Mouse (Mus musculus): ENCODE data around the gene Spdye4b. TPM values are rescaled to one million over a fixed set of nuclear protein-coding genes. Genes with fewer than 3 reads are reported as not detected.

The Spdye4b gene
- total and polyA plus RNA-seq, 3 experiments: not detected

DNA sequence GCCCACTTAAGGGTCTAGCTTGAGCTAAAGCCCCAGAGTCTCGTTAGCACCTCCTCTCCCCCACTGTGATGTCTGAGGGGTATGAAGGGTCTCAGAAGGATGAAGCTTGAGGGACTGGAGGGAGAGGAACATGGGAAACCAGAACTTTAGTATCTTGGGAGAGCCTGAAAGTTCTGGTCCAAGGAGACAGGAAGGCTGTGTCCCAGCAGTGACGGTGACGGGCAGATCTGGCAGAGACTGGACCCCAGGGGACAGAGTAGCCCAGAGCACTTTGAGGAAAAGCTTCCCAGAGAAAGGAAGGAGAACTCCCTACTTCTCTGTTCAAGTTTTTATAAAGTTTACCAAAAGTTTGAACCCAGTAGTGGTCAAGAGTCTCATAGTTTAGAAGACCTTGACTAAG is 33.3 kb upstream of the Spdye4b start, which contains the start of gene Olfr718-ps1:
Olfr718-ps1 (minus strand) TSS at position 101 of the 400 bp plus-strand sequence.
- Histone ChIP-seq H3K27me3 (ENCODE audit: control insufficient read depth, insufficient read depth, low read length) (no peaks in the 10 kb centered on the region), H3K9ac (ENCODE audit: low read depth, low read length) (no peak within 1 kb of the TSS), H3K27ac (no peak within 1 kb of the TSS), H3K4me1 (ENCODE audit: control insufficient read depth, insufficient read depth, low read length) (no peaks in the 10 kb centered on the region), H3K4me3 (no peak within 1 kb of the TSS), H3K36me3 (ENCODE audit: control insufficient read depth, insufficient read depth, low read length) (no peaks in the 10 kb centered on the region), H3K79me2 (replicated peaks; ENCODE audit: control insufficient read depth, insufficient read depth, low read length) (no peaks in the 10 kb centered on the region)
- 47% methylated on average over 3 of the region's 3 CpGs for WGBS
- TF ChIP-seq POLR2A (IDR thresholded peaks at IDR 0.05; ENCODE audit: insufficient read depth, low read depth, low read length): no peak
- TF ChIP-seq CTCF (IDR thresholded peaks at IDR 0.05): no peak
- no peak for TF ChIP-seq EP300 (IDR thresholded peaks at IDR 0.05; ENCODE audit: insufficient read depth, low read depth, low read length)
- intact Hi-C loops (cut with DNase I): no loop called here
- DNase-seq: no peak

DNA sequence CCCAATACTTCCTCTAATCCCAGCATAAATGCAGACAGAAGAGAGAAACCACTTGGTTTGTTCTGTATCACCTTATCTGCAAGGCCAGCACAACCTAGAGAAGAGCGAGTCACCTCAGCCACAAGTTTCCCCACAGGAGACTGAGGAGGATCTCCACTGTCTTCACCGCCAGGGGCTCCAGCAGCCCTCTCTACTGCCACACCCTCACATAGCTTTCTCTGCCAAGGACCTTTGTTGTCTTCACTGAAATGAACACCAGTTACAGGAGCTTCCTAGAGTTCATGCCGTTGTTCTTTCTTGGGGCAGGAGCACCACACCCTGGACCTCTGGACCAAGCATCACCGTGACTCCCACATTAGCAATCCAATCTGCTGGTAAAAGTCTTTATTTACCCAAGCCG is 32.2 kb upstream of the Spdye4b start:
- no peaks in the 10 kb centered on the region for H3K36me3 ChIP-seq (ENCODE audit: control insufficient read depth, insufficient read depth, low read length)
- intact Hi-C loops (cut with DNase I): no loop called here
- H3K9ac ChIP-seq (ENCODE audit: low read depth, low read length): no peak overlapping the region
- H3K27ac ChIP-seq: no peak overlapping the region
- no peak for DNase-seq
- 80% methylated on average over 5 of the region's 5 CpGs for WGBS
- TF ChIP-seq EP300 (IDR thresholded peaks at IDR 0.05; ENCODE audit: insufficient read depth, low read depth, low read length) (no peak), POLR2A (IDR thresholded peaks at IDR 0.05; ENCODE audit: insufficient read depth, low read depth, low read length) (no peak), CTCF (IDR thresholded peaks at IDR 0.05) (no peak)
- H3K27me3 ChIP-seq (ENCODE audit: control insufficient read depth, insufficient read depth, low read length): no peaks in the 10 kb centered on the region
- H3K79me2 ChIP-seq (replicated peaks; ENCODE audit: control insufficient read depth, insufficient read depth, low read length): no peaks in the 10 kb centered on the region
- no peak overlapping the region for H3K4me3 ChIP-seq
- H3K4me1 ChIP-seq (ENCODE audit: control insufficient read depth, insufficient read depth, low read length): no peaks in the 10 kb centered on the region

DNA sequence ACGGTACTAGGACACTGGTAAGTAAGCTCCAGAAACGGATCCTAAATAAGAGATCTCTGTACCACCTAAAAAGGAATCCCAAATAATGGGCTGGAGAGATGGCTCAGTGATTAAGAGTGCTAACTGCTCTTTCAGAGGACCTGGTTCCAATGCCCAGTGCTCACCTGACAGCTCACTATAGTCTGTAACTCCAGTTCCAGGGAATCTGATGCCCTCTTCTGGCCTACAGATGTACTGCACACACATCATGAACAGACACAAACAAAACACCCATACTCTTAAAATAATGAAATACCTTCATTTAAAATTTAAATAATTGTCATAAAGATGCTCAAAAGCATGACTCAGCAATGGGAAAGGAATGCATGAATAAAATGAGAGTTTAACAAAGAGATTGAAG is 31.3 kb upstream of the Spdye4b start:
- Histone ChIP-seq H3K27me3 (ENCODE audit: control insufficient read depth, insufficient read depth, low read length) (no peaks in the 10 kb centered on the region), H3K4me3 (no peak overlapping the region), H3K79me2 (replicated peaks; ENCODE audit: control insufficient read depth, insufficient read depth, low read length) (no peaks in the 10 kb centered on the region), H3K36me3 (ENCODE audit: control insufficient read depth, insufficient read depth, low read length) (no peaks in the 10 kb centered on the region), H3K27ac (no peak overlapping the region), H3K4me1 (ENCODE audit: control insufficient read depth, insufficient read depth, low read length) (no peaks in the 10 kb centered on the region), H3K9ac (ENCODE audit: low read depth, low read length) (no peak overlapping the region)
- 83% methylated on average over 2 of the region's 2 CpGs for WGBS
- DNase-seq: no peak
- TF ChIP-seq POLR2A (IDR thresholded peaks at IDR 0.05; ENCODE audit: insufficient read depth, low read depth, low read length) (no peak), CTCF (IDR thresholded peaks at IDR 0.05) (no peak), EP300 (IDR thresholded peaks at IDR 0.05; ENCODE audit: insufficient read depth, low read depth, low read length) (no peak)
- intact Hi-C loops (cut with DNase I): no loop called here

DNA sequence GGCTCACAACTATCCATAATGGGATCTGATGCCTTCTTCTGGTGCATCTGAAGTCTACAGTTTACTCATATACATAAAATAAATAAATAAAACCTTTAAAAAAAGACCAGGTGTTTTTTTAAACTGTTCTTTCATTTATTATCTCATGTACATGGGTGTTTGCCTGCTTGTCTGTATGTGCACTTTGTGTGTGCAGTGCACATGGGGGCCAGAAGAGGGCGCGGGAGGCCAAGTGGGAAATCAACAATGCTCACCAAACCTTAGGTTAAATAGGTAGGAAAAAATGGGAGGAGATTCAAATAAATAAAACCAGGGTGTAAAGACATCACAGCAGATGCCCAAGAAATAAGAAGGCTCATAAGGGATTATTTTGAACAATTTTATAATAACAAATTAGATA is 30.8 kb upstream of the Spdye4b start:
- Histone ChIP-seq H3K4me1 (ENCODE audit: control insufficient read depth, insufficient read depth, low read length) (no peaks in the 10 kb centered on the region), H3K27ac (no peak overlapping the region), H3K9ac (ENCODE audit: low read depth, low read length) (no peak overlapping the region), H3K79me2 (replicated peaks; ENCODE audit: control insufficient read depth, insufficient read depth, low read length) (no peaks in the 10 kb centered on the region), H3K4me3 (no peak overlapping the region), H3K36me3 (ENCODE audit: control insufficient read depth, insufficient read depth, low read length) (no peaks in the 10 kb centered on the region), H3K27me3 (ENCODE audit: control insufficient read depth, insufficient read depth, low read length) (no peaks in the 10 kb centered on the region)
- intact Hi-C loops (cut with DNase I): no loop called here
- DNase-seq: no peak
- WGBS: 81% methylated on average over 2 of the region's 2 CpGs
- TF ChIP-seq EP300 (IDR thresholded peaks at IDR 0.05; ENCODE audit: insufficient read depth, low read depth, low read length): no peak
- TF ChIP-seq CTCF (IDR thresholded peaks at IDR 0.05): no peak
- no peak for TF ChIP-seq POLR2A (IDR thresholded peaks at IDR 0.05; ENCODE audit: insufficient read depth, low read depth, low read length)

DNA sequence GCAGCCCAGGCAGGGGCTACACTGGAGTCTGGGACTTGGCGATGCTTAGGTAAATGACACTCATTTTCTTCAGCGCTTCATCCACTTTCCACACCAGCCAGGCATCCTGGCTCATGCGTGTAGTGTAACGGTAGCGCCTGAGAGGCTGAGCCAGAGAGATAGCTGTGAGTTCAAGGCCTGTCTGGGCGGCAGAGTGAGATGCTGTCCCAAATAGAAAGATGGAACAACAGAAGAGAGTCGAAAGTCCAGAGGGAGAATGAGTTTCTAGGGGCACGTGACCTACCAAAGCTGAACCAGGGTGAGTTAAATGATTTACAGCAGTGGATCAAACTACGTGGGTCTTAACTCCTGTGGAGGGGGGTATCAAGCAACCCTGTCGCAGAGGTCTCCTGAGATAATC is 27.1 kb upstream of the Spdye4b start:
- intact Hi-C loops (cut with DNase I): no loop called here
- no peaks in the 10 kb centered on the region for H3K4me1 ChIP-seq (ENCODE audit: control insufficient read depth, insufficient read depth, low read length)
- TF ChIP-seq POLR2A (IDR thresholded peaks at IDR 0.05; ENCODE audit: insufficient read depth, low read depth, low read length) (no peak), CTCF (IDR thresholded peaks at IDR 0.05) (no peak), EP300 (IDR thresholded peaks at IDR 0.05; ENCODE audit: insufficient read depth, low read depth, low read length) (no peak)
- H3K9ac ChIP-seq (ENCODE audit: low read depth, low read length): no peak overlapping the region
- H3K4me3 ChIP-seq: no peak overlapping the region
- no peaks in the 10 kb centered on the region for H3K79me2 ChIP-seq (replicated peaks; ENCODE audit: control insufficient read depth, insufficient read depth, low read length)
- no peaks in the 10 kb centered on the region for H3K36me3 ChIP-seq (ENCODE audit: control insufficient read depth, insufficient read depth, low read length)
- H3K27me3 ChIP-seq (ENCODE audit: control insufficient read depth, insufficient read depth, low read length): peaks cover 5% of the 10 kb centered on the region; the same call in 1 of the 2 replicates
- WGBS: 78% methylated on average over 10 of the region's 10 CpGs
- DNase-seq: no peak
- no peak overlapping the region for H3K27ac ChIP-seq

DNA sequence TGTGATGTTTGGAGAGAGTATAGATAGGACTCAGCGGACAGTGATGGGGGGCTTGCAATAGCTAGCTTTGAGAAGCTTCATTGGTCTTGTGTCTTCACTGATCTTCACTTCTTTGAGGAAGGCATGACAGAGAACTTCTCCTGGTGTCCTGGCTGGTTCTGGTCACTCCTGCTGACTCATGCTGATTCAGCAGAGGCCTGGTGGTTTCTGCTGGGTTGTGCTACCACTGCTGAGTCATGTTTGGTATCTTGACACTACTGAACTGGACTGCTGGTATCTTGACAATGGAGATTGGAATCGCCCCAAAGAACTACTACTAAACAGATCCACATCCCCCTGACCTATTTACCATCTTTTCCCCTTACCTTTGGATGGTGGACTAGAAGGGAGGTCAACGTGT is 25.3 kb upstream of the Spdye4b start:
- H3K27ac ChIP-seq: no peak overlapping the region
- intact Hi-C loops (cut with DNase I): no loop called here
- no peaks in the 10 kb centered on the region for H3K79me2 ChIP-seq (replicated peaks; ENCODE audit: control insufficient read depth, insufficient read depth, low read length)
- TF ChIP-seq EP300 (IDR thresholded peaks at IDR 0.05; ENCODE audit: insufficient read depth, low read depth, low read length) (no peak), CTCF (IDR thresholded peaks at IDR 0.05) (no peak)
- H3K27me3 ChIP-seq (ENCODE audit: control insufficient read depth, insufficient read depth, low read length): peaks cover 6% of the 10 kb centered on the region; the same call in 1 of the 2 replicates
- no peak for DNase-seq
- 94% methylated on average over 3 of the region's 3 CpGs for WGBS
- H3K4me1 ChIP-seq (ENCODE audit: control insufficient read depth, insufficient read depth, low read length): no peaks in the 10 kb centered on the region
- no peak overlapping the region for H3K9ac ChIP-seq (ENCODE audit: low read depth, low read length)
- no peak overlapping the region for H3K4me3 ChIP-seq
- no peaks in the 10 kb centered on the region for H3K36me3 ChIP-seq (ENCODE audit: control insufficient read depth, insufficient read depth, low read length)

Measured in heart, adult 2 months (tissue).